Mouse (Mus musculus) intestine, postnatal 0 days (tissue): Measurements from ENCODE around the gene Ssu2. TPM values are rescaled to one million over a fixed set of nuclear protein-coding genes. Genes with fewer than 3 reads are reported as not detected.

Experiments
- ATAC-seq: fragments of 200-750 bp; cut with Nextera tagmentation; 2 replicates; pipeline ENCODE4 v1.8.0; 2017; ENCODE audit warnings: mild to moderate bottlenecking, moderate TSS enrichment, moderate library complexity
- H3K27ac ChIP-seq: fragments of 300-500 bp; sonication (generic); 2 replicates; pipeline ENCODE4 v1.5.1; 2014; ENCODE audit warnings: mild to moderate bottlenecking, low read depth, low read length, moderate library complexity
- H3K27me3 ChIP-seq: fragments of 300-500 bp; sonication (generic); replicated peaks from 2 replicates; pipeline ENCODE4 v1.6.1; 2014; ENCODE audit warnings: low read length, mixed read lengths; ENCODE audit not compliant: control insufficient read depth, insufficient read depth
- H3K36me3 ChIP-seq: fragments of 300-500 bp; sonication (generic); 2 replicates; pipeline ENCODE4 v1.6.1; 2014; ENCODE audit warnings: mild to moderate bottlenecking, moderate library complexity; ENCODE audit not compliant: control insufficient read depth, insufficient read depth
- H3K4me1 ChIP-seq: fragments of 300-500 bp; sonication (generic); replicated peaks from 2 replicates; pipeline ENCODE4 v1.6.1; 2014; ENCODE audit warnings: antibody characterized with exemption, low read length, mixed read lengths; ENCODE audit not compliant: control insufficient read depth, insufficient read depth
- H3K4me2 ChIP-seq: fragments of 300-500 bp; sonication (generic); replicated peaks from 2 replicates; pipeline ENCODE4 v1.6.1; 2014; ENCODE audit warnings: low read depth, mild to moderate bottlenecking, moderate library complexity
- H3K4me3 ChIP-seq: fragments of 300-500 bp; sonication (generic); 2 replicates; pipeline ENCODE4 v1.5.1; 2014; ENCODE audit warnings: low read depth, low read length
- H3K9ac ChIP-seq: fragments of 300-500 bp; sonication (generic); 2 replicates; pipeline ENCODE4 v1.6.1; 2014; ENCODE audit warnings: mild to moderate bottlenecking, low read depth, low read length
- H3K9me3 ChIP-seq: fragments of 300-500 bp; sonication (generic); 2 replicates; pipeline ENCODE4 v1.6.1; 2016; ENCODE audit warnings: mixed run types; ENCODE audit not compliant: control insufficient read depth
- CTCF ChIP-seq: sonication (generic); IDR thresholded peaks from 2 replicates; pipeline ENCODE4 v1.5.1; 2016; ENCODE audit warnings: low read depth, mild to moderate bottlenecking, control low read depth, antibody characterized with exemption, moderate library complexity
- WGBS: fragments of 180-500 bp; shearing (Covaris S2); extraction: QIAGEN DNeasy Blood & Tissue Kit; methylation state at CpG from one replicate; pipeline ENCODE4 v1.1.7; 2014; 5-methylcytosine and 5-hydroxymethylcytosine counted together
- polyA plus RNA-seq: library from polyadenylated mRNA; unstranded; fragments of >200 nt; fragmentation: Nextera tagmentation; extraction: Ambion mirVana; gene quantifications from 2 replicates; pipeline ENCODE4 v1.2.1, GENCODE M21; 2015

Ssu2 gene
- polyA plus RNA-seq, 1 experiment from 2014 or later, result 4.1 TPM

GRCm38 (mm10) chr6:112401953-112402683 is 14.3 kb upstream of the Ssu2 start:
- 64% methylated on average over 12 of the region's 12 CpGs for WGBS
- Histone ChIP-seq H3K27me3 (no peaks in the 10 kb centered on the region), H3K4me3 (no peak overlapping the region), H3K36me3 (no peaks in the 10 kb centered on the region), H3K4me1 (no peaks in the 10 kb centered on the region), H3K9me3 (no peaks in the 10 kb centered on the region), H3K27ac (0 out of 2 replicates have a peak overlapping the region, but pooled peaks have one; percentile 28), H3K4me2 (no peak overlapping the region), H3K9ac (no peak overlapping the region)
- no peak for TF ChIP-seq CTCF
- ATAC-seq, result peak; percentile 49; the same call in 1 of the 2 replicates

GRCm38 (mm10) chr6:112397351-112397750 is 9.5 kb upstream of the Ssu2 start:
- H3K36me3 ChIP-seq, result no peaks in the 10 kb centered on the region
- H3K9ac ChIP-seq, result no peak overlapping the region
- H3K9me3 ChIP-seq, result no peaks in the 10 kb centered on the region
- no peak for ATAC-seq
- 62% methylated on average over 3 of the region's 3 CpGs for WGBS
- no peak for TF ChIP-seq CTCF
- no peak overlapping the region for H3K4me2 ChIP-seq
- no peaks in the 10 kb centered on the region for H3K27me3 ChIP-seq
- no peak overlapping the region for H3K4me3 ChIP-seq
- H3K4me1 ChIP-seq, result no peaks in the 10 kb centered on the region
- no peak overlapping the region for H3K27ac ChIP-seq

DNA sequence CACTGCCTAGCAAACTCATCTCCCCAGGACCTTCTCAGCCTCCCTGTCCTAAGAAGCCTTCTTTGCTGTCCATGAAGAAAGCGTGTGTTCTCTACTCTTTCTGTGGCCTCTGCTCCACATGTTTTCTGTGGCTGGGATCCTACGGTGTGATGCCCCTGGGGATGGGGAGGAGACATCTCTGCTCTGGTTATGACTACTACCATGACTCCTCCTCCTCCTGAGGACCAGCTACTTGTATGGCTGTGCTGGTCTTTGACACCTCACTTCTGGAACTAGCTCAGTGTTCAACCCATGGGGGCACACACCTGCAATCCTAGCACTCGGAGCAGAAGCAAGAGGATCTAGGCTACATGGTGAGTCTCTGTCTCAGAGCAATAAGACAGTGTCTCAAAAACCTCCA is 8.5 kb upstream of the Ssu2 start:
- no peak for TF ChIP-seq CTCF
- Histone ChIP-seq H3K27ac (no peak overlapping the region), H3K36me3 (no peaks in the 10 kb centered on the region), H3K9me3 (no peaks in the 10 kb centered on the region), H3K4me3 (no peak overlapping the region), H3K27me3 (no peaks in the 10 kb centered on the region), H3K4me2 (no peak overlapping the region), H3K9ac (no peak overlapping the region), H3K4me1 (no peaks in the 10 kb centered on the region)
- WGBS, result 91% methylated on average over 3 of the region's 3 CpGs
- no peak for ATAC-seq

GRCm38 (mm10) chr6:112388385-112388784 is 562 bp upstream of the Ssu2 start:
- no peak for TF ChIP-seq CTCF
- ATAC-seq, result no peak
- 91% methylated on average over 3 of the region's 3 CpGs for WGBS
- no peaks in the 10 kb centered on the region for H3K27me3 ChIP-seq
- H3K4me1 ChIP-seq, result no peaks in the 10 kb centered on the region
- no peaks in the 10 kb centered on the region for H3K36me3 ChIP-seq
- H3K4me2 ChIP-seq, result no peak overlapping the region
- H3K9me3 ChIP-seq, result no peaks in the 10 kb centered on the region
- no peak overlapping the region for H3K27ac ChIP-seq
- H3K9ac ChIP-seq, result no peak overlapping the region
- no peak overlapping the region for H3K4me3 ChIP-seq

DNA sequence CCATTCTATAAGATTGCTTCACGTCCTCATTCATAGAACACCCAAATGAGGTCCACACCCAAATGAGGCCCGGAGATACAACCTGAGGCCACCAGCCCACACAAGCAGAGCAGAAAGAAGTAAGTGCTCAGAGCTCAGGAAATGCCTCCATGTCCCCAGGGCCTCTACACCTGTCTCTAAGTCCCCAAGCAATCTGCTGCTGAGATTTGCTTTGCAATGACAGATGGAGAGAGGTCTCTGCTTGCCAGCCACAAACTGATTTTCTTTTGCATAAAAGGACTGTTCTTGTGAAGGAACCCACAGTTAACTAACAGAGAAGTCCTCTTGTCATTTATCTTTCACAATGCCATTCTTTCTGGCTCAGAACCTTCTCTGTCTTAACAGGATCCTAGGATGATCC is 1.6 kb downstream of the Ssu2 start:
- Histone ChIP-seq H3K9me3 (no peaks in the 10 kb centered on the region), H3K4me2 (no peak overlapping the region), H3K36me3 (no peaks in the 10 kb centered on the region), H3K4me3 (no peak overlapping the region), H3K27ac (no peak overlapping the region), H3K9ac (no peak overlapping the region), H3K27me3 (no peaks in the 10 kb centered on the region), H3K4me1 (no peaks in the 10 kb centered on the region)
- TF ChIP-seq CTCF, result no peak
- 37% methylated on average over 2 of the region's 2 CpGs for WGBS
- no peak for ATAC-seq

- no peaks in the 10 kb centered on the region for H3K9me3 ChIP-seq
- no peaks in the 10 kb centered on the region for H3K36me3 ChIP-seq
- H3K9ac ChIP-seq, result no peak overlapping the region
- no peak overlapping the region for H3K4me2 ChIP-seq
- 77% methylated on average over 8 of the region's 8 CpGs for WGBS
- no peak for TF ChIP-seq CTCF
- no peak overlapping the region for H3K27ac ChIP-seq
- H3K27me3 ChIP-seq, result no peaks in the 10 kb centered on the region
- ATAC-seq, result no peak
- no peak overlapping the region for H3K4me3 ChIP-seq
- H3K4me1 ChIP-seq, result no peaks in the 10 kb centered on the region
Measured at GRCm38 (mm10) chr6:112382990-112383685, 4.7 kb downstream of the Ssu2 start.
